Mouse (Mus musculus) E14TG2a.4 (cell line): ENCODE results near the gene 2610528A11Rik.

Experiments used
- H3K27me3 ChIP-seq: 2 replicates; pipeline ENCODE4 v1.6.1; 2014; ENCODE audit warnings: low read length, control low read depth; ENCODE audit not compliant: insufficient read depth
- H3K36me3 ChIP-seq: 2 replicates; pipeline ENCODE4 v1.6.1; 2014; ENCODE audit warnings: low read length, control low read depth; ENCODE audit not compliant: insufficient read depth
- H3K4me1 ChIP-seq: replicated peaks from 2 replicates; pipeline ENCODE4 v1.6.1; 2014; ENCODE audit warnings: low read depth, low read length, control low read depth
- H3K4me3 ChIP-seq: replicated peaks from 2 replicates; pipeline ENCODE4 v1.5.1; 2014; ENCODE audit warnings: mild to moderate bottlenecking, low read length
- H3K9me3 ChIP-seq: 2 replicates; pipeline ENCODE4 v1.6.1; 2014; ENCODE audit warnings: low read length, control low read depth
- CTCF ChIP-seq: conservative IDR thresholded peaks from 2 replicates; pipeline ENCODE4 v1.5.1; 2014; ENCODE audit warnings: low read length
- NANOG ChIP-seq: IDR thresholded peaks from 2 replicates; pipeline ENCODE4 v1.6.1; 2014; ENCODE audit warnings: borderline replicate concordance, low read length, mixed read lengths
- POU5F1 ChIP-seq: IDR thresholded peaks from 2 replicates; pipeline ENCODE4 v1.6.1; 2014; ENCODE audit warnings: low read length, borderline replicate concordance

2610528A11Rik gene

GRCm38 (mm10) chr14:37104747-37105146, 9.1 kb downstream of the 2610528A11Rik start:
- Histone ChIP-seq H3K27me3 (peaks cover 5% of the 10 kb centered on the region; the same call in 1 of the 2 replicates), H3K4me1 (no peaks in the 10 kb centered on the region), H3K4me3 (no peak overlapping the region), H3K9me3 (no peaks in the 10 kb centered on the region), H3K36me3 (no peaks in the 10 kb centered on the region)
- TF ChIP-seq CTCF (no peak), POU5F1 (no peak), NANOG (no peak)

GRCm38 (mm10) chr14:37102484-37102883, 11.3 kb downstream of the 2610528A11Rik start:
- H3K4me3 ChIP-seq, result no peak overlapping the region
- H3K36me3 ChIP-seq, result no peaks in the 10 kb centered on the region
- peaks cover 20% of the 10 kb centered on the region for H3K27me3 ChIP-seq
- no peaks in the 10 kb centered on the region for H3K9me3 ChIP-seq
- no peak for TF ChIP-seq CTCF
- TF ChIP-seq POU5F1, result no peak
- TF ChIP-seq NANOG, result no peak
- H3K4me1 ChIP-seq, result peaks cover 18% of the 10 kb centered on the region

GRCm38 (mm10) chr14:37101531-37101930, 12.3 kb downstream of the 2610528A11Rik start:
- peaks cover 28% of the 10 kb centered on the region for H3K27me3 ChIP-seq
- TF ChIP-seq CTCF (no peak), NANOG (no peak), POU5F1 (no peak)
- H3K4me3 ChIP-seq, result no peak overlapping the region
- no peaks in the 10 kb centered on the region for H3K36me3 ChIP-seq
- H3K4me1 ChIP-seq, result peaks cover 26% of the 10 kb centered on the region
- H3K9me3 ChIP-seq, result no peaks in the 10 kb centered on the region

- TF ChIP-seq POU5F1 (no peak), CTCF (no peak), NANOG (no peak)
- 0 out of 2 replicates have a peak, but pooled peaks cover 8% of the 10 kb centered on the region for H3K36me3 ChIP-seq
- H3K27me3 ChIP-seq, result peaks cover 35% of the 10 kb centered on the region
- peak within 1 kb of the TSS; percentile 78 for H3K4me3 ChIP-seq
- no peaks in the 10 kb centered on the region for H3K9me3 ChIP-seq
- peaks cover 55% of the 10 kb centered on the region for H3K4me1 ChIP-seq
These were observed 15.8 kb downstream of the 2610528A11Rik start, which contains the start of gene Cdhr1 for GRCm38 (mm10) chr14:37097956-37098530. TSS of gene Cdhr1 (minus strand) at chr14:37098347.

GRCm38 (mm10) chr14:37095556-37095955, 18.3 kb downstream of the 2610528A11Rik start:
- H3K4me3 ChIP-seq, result peak overlapping the region; percentile 10; the same call in 1 of the 2 replicates
- H3K4me1 ChIP-seq, result peaks cover 55% of the 10 kb centered on the region
- peaks cover 22% of the 10 kb centered on the region for H3K36me3 ChIP-seq
- TF ChIP-seq POU5F1 (no peak), NANOG (no peak), CTCF (no peak)
- no peaks in the 10 kb centered on the region for H3K9me3 ChIP-seq
- peaks cover 30% of the 10 kb centered on the region for H3K27me3 ChIP-seq

- H3K36me3 ChIP-seq, result peaks cover 34% of the 10 kb centered on the region
- H3K9me3 ChIP-seq, result no peaks in the 10 kb centered on the region
- no peak for TF ChIP-seq CTCF
- TF ChIP-seq POU5F1, result no peak
- TF ChIP-seq NANOG, result no peak
- H3K4me3 ChIP-seq, result no peak overlapping the region
- H3K27me3 ChIP-seq, result peaks cover 28% of the 10 kb centered on the region
- H3K4me1 ChIP-seq, result peaks cover 54% of the 10 kb centered on the region
These were observed 19.4 kb downstream of the 2610528A11Rik start for GRCm38 (mm10) chr14:37094436-37094835.

- no peak overlapping the region for H3K4me3 ChIP-seq
- no peaks in the 10 kb centered on the region for H3K27me3 ChIP-seq
- H3K36me3 ChIP-seq, result peaks cover 55% of the 10 kb centered on the region
- TF ChIP-seq POU5F1 (no peak), NANOG (no peak), CTCF (no peak)
- H3K9me3 ChIP-seq, result peaks cover 12% of the 10 kb centered on the region
- H3K4me1 ChIP-seq, result no peaks in the 10 kb centered on the region
These were observed 30.1 kb downstream of the 2610528A11Rik start for GRCm38 (mm10) chr14:37083755-37084154.

GRCm38 (mm10) chr14:37080724-37081123, 33.1 kb downstream of the 2610528A11Rik start:
- Histone ChIP-seq H3K27me3 (no peaks in the 10 kb centered on the region), H3K9me3 (peaks cover 10% of the 10 kb centered on the region), H3K4me1 (no peaks in the 10 kb centered on the region), H3K4me3 (no peak overlapping the region), H3K36me3 (peaks cover 40% of the 10 kb centered on the region)
- TF ChIP-seq NANOG (no peak), POU5F1 (no peak), CTCF (no peak)

GRCm38 (mm10) chr14:37068516-37068915, 45.3 kb downstream of the 2610528A11Rik start:
- Histone ChIP-seq H3K4me1 (no peaks in the 10 kb centered on the region), H3K27me3 (no peaks in the 10 kb centered on the region), H3K36me3 (no peaks in the 10 kb centered on the region), H3K4me3 (no peak overlapping the region), H3K9me3 (no peaks in the 10 kb centered on the region)
- no peak for TF ChIP-seq CTCF
- TF ChIP-seq POU5F1, result no peak
- no peak for TF ChIP-seq NANOG
